Mouse (Mus musculus) intestine, embryonic 16.5 days (tissue): Measurements from ENCODE around the gene Vgll4. TPM values are rescaled to one million over a fixed set of nuclear protein-coding genes. Genes with fewer than 3 reads are reported as not detected.

Source experiments
- ATAC-seq: fragments of 200-750 bp; cut with Nextera tagmentation; 2 replicates; pipeline ENCODE4 v1.8.0; 2017; ENCODE audit warnings: moderate TSS enrichment, moderate library complexity
- H3K27ac ChIP-seq: fragments of 300-500 bp; sonication (generic); 2 replicates; pipeline ENCODE4 v1.5.1; 2014; ENCODE audit warnings: mild to moderate bottlenecking, low read length
- H3K27me3 ChIP-seq: fragments of 300-500 bp; sonication (generic); replicated peaks from 2 replicates; pipeline ENCODE4 v1.6.1; 2014; ENCODE audit warnings: low read length, control low read depth, mixed read lengths; ENCODE audit not compliant: control insufficient read depth, insufficient read depth
- H3K36me3 ChIP-seq: fragments of 300-500 bp; sonication (generic); 2 replicates; pipeline ENCODE4 v1.6.1; 2014; ENCODE audit warnings: low read length, control low read depth; ENCODE audit not compliant: control insufficient read depth, insufficient read depth
- H3K4me1 ChIP-seq: fragments of 300-500 bp; sonication (generic); 2 replicates; pipeline ENCODE4 v1.6.1; 2014; ENCODE audit warnings: low read length, control low read depth, mixed read lengths; ENCODE audit not compliant: control insufficient read depth, insufficient read depth
- H3K4me2 ChIP-seq: fragments of 300-500 bp; sonication (generic); 2 replicates; pipeline ENCODE4 v1.6.1; 2014; ENCODE audit warnings: low read depth, low read length, control low read depth
- H3K4me3 ChIP-seq: fragments of 300-500 bp; sonication (generic); 2 replicates; pipeline ENCODE4 v1.5.1; 2014; ENCODE audit warnings: mild to moderate bottlenecking, low read length
- H3K9ac ChIP-seq: fragments of 300-500 bp; sonication (generic); 2 replicates; pipeline ENCODE4 v1.6.1; 2014; ENCODE audit warnings: low read depth, low read length
- H3K9me3 ChIP-seq: fragments of 300-500 bp; sonication (generic); 2 replicates; pipeline ENCODE4 v1.6.1; 2016; ENCODE audit warnings: low read length, control low read depth; ENCODE audit not compliant: control insufficient read depth
- WGBS: fragments of 180-500 bp; shearing (Covaris S2); extraction: QIAGEN DNeasy Blood & Tissue Kit; methylation state at CpG from one replicate; pipeline ENCODE4 v1.1.7; 2014; 5-methylcytosine and 5-hydroxymethylcytosine counted together
- polyA plus RNA-seq: library from polyadenylated mRNA; unstranded; fragments of >200 nt; fragmentation: Nextera tagmentation; extraction: Ambion mirVana; gene quantifications from 2 replicates; pipeline ENCODE4 v1.2.1, GENCODE M21; 2015

Vgll4 gene
- polyA plus RNA-seq, 1 experiment from 2014 or later: 75.7 TPM

- Histone ChIP-seq H3K9me3 (no peaks in the 10 kb centered on the region), H3K4me3 (peak overlapping the region; percentile 79), H3K36me3 (no peaks in the 10 kb centered on the region), H3K9ac (no peak overlapping the region; the same call in 1 of the 2 replicates), H3K4me1 (peaks cover 25% of the 10 kb centered on the region), H3K4me2 (peak overlapping the region; percentile 99), H3K27me3 (no peaks in the 10 kb centered on the region), H3K27ac (no peak overlapping the region)
- no peak for ATAC-seq
- WGBS: 60% methylated on average over 12 of the region's 12 CpGs
Measured at GRCm38 (mm10) chr6:114967623-114968022, 2.2 kb downstream of the Vgll4 start.

GRCm38 (mm10) chr6:114966396-114967154, 3.2 kb downstream of the Vgll4 start:
- Histone ChIP-seq H3K9me3 (no peaks in the 10 kb centered on the region), H3K4me3 (no peak overlapping the region), H3K4me2 (peak overlapping the region; percentile 99; the same call in 1 of the 2 replicates), H3K4me1 (peaks cover 26% of the 10 kb centered on the region), H3K27me3 (no peaks in the 10 kb centered on the region), H3K9ac (no peak overlapping the region), H3K27ac (no peak overlapping the region), H3K36me3 (no peaks in the 10 kb centered on the region)
- ATAC-seq: no peak
- 56% methylated on average over 2 of the region's 2 CpGs for WGBS

- Histone ChIP-seq H3K27me3 (no peaks in the 10 kb centered on the region), H3K36me3 (no peaks in the 10 kb centered on the region), H3K4me1 (peaks cover 28% of the 10 kb centered on the region), H3K27ac (no peak overlapping the region), H3K4me3 (no peak overlapping the region), H3K9ac (no peak overlapping the region), H3K4me2 (no peak overlapping the region), H3K9me3 (no peaks in the 10 kb centered on the region)
- ATAC-seq: no peak
- 65% methylated on average over 3 of the region's 3 CpGs for WGBS
Measured at GRCm38 (mm10) chr6:114965802-114966201, 4.0 kb downstream of the Vgll4 start.

- H3K4me3 ChIP-seq: no peak overlapping the region
- no peaks in the 10 kb centered on the region for H3K27me3 ChIP-seq
- no peak for ATAC-seq
- H3K4me2 ChIP-seq: no peak overlapping the region
- H3K9ac ChIP-seq: no peak overlapping the region
- no peaks in the 10 kb centered on the region for H3K36me3 ChIP-seq
- WGBS: 56% methylated on average over 8 of the region's 8 CpGs
- no peaks in the 10 kb centered on the region for H3K9me3 ChIP-seq
- no peak overlapping the region for H3K27ac ChIP-seq
- H3K4me1 ChIP-seq: peaks cover 27% of the 10 kb centered on the region
Measured at GRCm38 (mm10) chr6:114965396-114965795, 4.4 kb downstream of the Vgll4 start.

- no peak overlapping the region for H3K4me2 ChIP-seq
- WGBS: 77% methylated on average over 2 of the region's 2 CpGs
- no peak for ATAC-seq
- no peak overlapping the region for H3K4me3 ChIP-seq
- no peaks in the 10 kb centered on the region for H3K36me3 ChIP-seq
- no peaks in the 10 kb centered on the region for H3K9me3 ChIP-seq
- peaks cover 23% of the 10 kb centered on the region for H3K4me1 ChIP-seq
- H3K27ac ChIP-seq: no peak overlapping the region
- H3K9ac ChIP-seq: no peak overlapping the region
- no peaks in the 10 kb centered on the region for H3K27me3 ChIP-seq
Measured at GRCm38 (mm10) chr6:114964235-114964634, 5.6 kb downstream of the Vgll4 start.

- no peak for ATAC-seq
- Histone ChIP-seq H3K27me3 (no peaks in the 10 kb centered on the region), H3K4me1 (peaks cover 27% of the 10 kb centered on the region), H3K4me2 (no peak overlapping the region), H3K36me3 (no peaks in the 10 kb centered on the region), H3K9ac (no peak overlapping the region), H3K27ac (no peak overlapping the region), H3K4me3 (no peak overlapping the region), H3K9me3 (no peaks in the 10 kb centered on the region)
- WGBS: 68% methylated on average over 5 of the region's 5 CpGs
Measured at GRCm38 (mm10) chr6:114963636-114964035, 6.2 kb downstream of the Vgll4 start.

GRCm38 (mm10) chr6:114961276-114962068, 8.3 kb downstream of the Vgll4 start:
- peaks cover 20% of the 10 kb centered on the region for H3K4me1 ChIP-seq
- H3K9ac ChIP-seq: no peak overlapping the region
- H3K36me3 ChIP-seq: no peaks in the 10 kb centered on the region
- no peak overlapping the region for H3K4me2 ChIP-seq
- no peak for ATAC-seq
- no peak overlapping the region for H3K27ac ChIP-seq
- H3K27me3 ChIP-seq: no peaks in the 10 kb centered on the region
- 72% methylated on average over 10 of the region's 10 CpGs for WGBS
- no peak overlapping the region for H3K4me3 ChIP-seq
- no peaks in the 10 kb centered on the region for H3K9me3 ChIP-seq

- no peak for ATAC-seq
- H3K27ac ChIP-seq: no peak overlapping the region
- H3K4me2 ChIP-seq: no peak overlapping the region
- H3K27me3 ChIP-seq: no peaks in the 10 kb centered on the region
- no peaks in the 10 kb centered on the region for H3K36me3 ChIP-seq
- no peak overlapping the region for H3K9ac ChIP-seq
- WGBS: 55% methylated on average over 6 of the region's 6 CpGs
- H3K4me3 ChIP-seq: no peak overlapping the region
- peaks cover 10% of the 10 kb centered on the region; the same call in 1 of the 2 replicates for H3K4me1 ChIP-seq
- no peaks in the 10 kb centered on the region for H3K9me3 ChIP-seq
Measured at GRCm38 (mm10) chr6:114959012-114959398, 10.8 kb downstream of the Vgll4 start.

- ATAC-seq: 0 out of 2 replicates have a peak, but pooled peaks have one; percentile 37
- Histone ChIP-seq H3K4me2 (no peak overlapping the region), H3K9me3 (no peaks in the 10 kb centered on the region), H3K9ac (0 out of 2 replicates have a peak overlapping the region, but pooled peaks have one; percentile 4), H3K27me3 (no peaks in the 10 kb centered on the region), H3K36me3 (no peaks in the 10 kb centered on the region), H3K4me3 (no peak overlapping the region), H3K4me1 (peaks cover 7% of the 10 kb centered on the region; the same call in 1 of the 2 replicates), H3K27ac (no peak overlapping the region)
- 57% methylated on average over 10 of the region's 10 CpGs for WGBS
Measured at GRCm38 (mm10) chr6:114958249-114959011, 11.4 kb downstream of the Vgll4 start.
